Mouse (Mus musculus): ENCODE results near the gene Irf5. TPM values are rescaled to one million over a fixed set of nuclear protein-coding genes. Genes with fewer than 3 reads are reported as not detected.

Irf5 gene
- polyA plus RNA-seq (2012; rRNA removed) = 35.2 and 36.6 TPM in 2 replicates

GRCm38 (mm10) chr6:29526281-29527251, at the start of gene Irf5:
TSS of gene Irf5 (plus strand) at chr6:29526625.
- TF ChIP-seq POLR2A (IDR thresholded peaks at IDR 0.05; ENCODE audit: borderline replicate concordance, extremely low read depth, low read depth, low read length) = 0 out of 2 replicates have a peak, but pooled peaks have one; percentile 14
- TF ChIP-seq CTCF (IDR thresholded peaks at IDR 0.05; ENCODE audit: insufficient read depth, low read length) = no peak
- Histone ChIP-seq H3K4me1 (ENCODE audit: control insufficient read depth, insufficient read depth, low read length) (peaks cover 6% of the 10 kb centered on the region; the same call in 1 of the 2 replicates), H3K4me3 (replicated peaks; ENCODE audit: extremely low read depth, low read depth, low read length) (peak within 1 kb of the TSS; percentile 53)
- DNase-seq = peak; percentile 35
- WGBS = under 1% methylated on average over 91 of the region's 96 CpGs

- TF ChIP-seq POLR2A (IDR thresholded peaks at IDR 0.05; ENCODE audit: borderline replicate concordance, extremely low read depth, low read depth, low read length) = no peak
- H3K4me1 ChIP-seq (ENCODE audit: control insufficient read depth, insufficient read depth, low read length) = peaks cover 2% of the 10 kb centered on the region; the same call in 1 of the 2 replicates
- no peak overlapping the region for H3K4me3 ChIP-seq (replicated peaks; ENCODE audit: extremely low read depth, low read depth, low read length)
- 95% methylated on average over 13 of the region's 13 CpGs for WGBS
- DNase-seq = no peak
Observed at GRCm38 (mm10) chr6:29482691-29483090, 43.7 kb upstream of the Irf5 start.

- peak overlapping the region; percentile 52 for H3K4me3 ChIP-seq (replicated peaks; ENCODE audit: extremely low read depth, low read depth, low read length)
- DNase-seq = peak; percentile 64
- H3K4me1 ChIP-seq (ENCODE audit: control insufficient read depth, insufficient read depth, low read length) = peaks cover 2% of the 10 kb centered on the region; the same call in 1 of the 2 replicates
- TF ChIP-seq CTCF (IDR thresholded peaks at IDR 0.05; ENCODE audit: insufficient read depth, low read length) (peak; percentile 92), POLR2A (IDR thresholded peaks at IDR 0.05; ENCODE audit: borderline replicate concordance, extremely low read depth, low read depth, low read length) (no peak)
- WGBS = 8% methylated on average over 26 of the region's 26 CpGs
Observed at GRCm38 (mm10) chr6:29484716-29485559, 41.5 kb upstream of the Irf5 start.

- Histone ChIP-seq H3K4me1 (ENCODE audit: control insufficient read depth, insufficient read depth, low read length) (peaks cover 2% of the 10 kb centered on the region; the same call in 1 of the 2 replicates), H3K4me3 (replicated peaks; ENCODE audit: extremely low read depth, low read depth, low read length) (no peak overlapping the region)
- 54% methylated on average over 2 of the region's 2 CpGs for WGBS
- no peak for TF ChIP-seq POLR2A (IDR thresholded peaks at IDR 0.05; ENCODE audit: borderline replicate concordance, extremely low read depth, low read depth, low read length)
- no peak for TF ChIP-seq CTCF (IDR thresholded peaks at IDR 0.05; ENCODE audit: insufficient read depth, low read length)
- DNase-seq = no peak
Observed at GRCm38 (mm10) chr6:29485951-29486350, 40.5 kb upstream of the Irf5 start.

GRCm38 (mm10) chr6:29494101-29494500, 32.3 kb upstream of the Irf5 start:
- no peak for TF ChIP-seq POLR2A (IDR thresholded peaks at IDR 0.05; ENCODE audit: borderline replicate concordance, extremely low read depth, low read depth, low read length)
- 72% methylated on average over 4 of the region's 4 CpGs for WGBS
- no peaks in the 10 kb centered on the region for H3K4me1 ChIP-seq (ENCODE audit: control insufficient read depth, insufficient read depth, low read length)
- DNase-seq = no peak
- no peak overlapping the region for H3K4me3 ChIP-seq (replicated peaks; ENCODE audit: extremely low read depth, low read depth, low read length)

- H3K4me3 ChIP-seq (replicated peaks; ENCODE audit: extremely low read depth, low read depth, low read length) = no peak overlapping the region
- DNase-seq = no peak
- no peaks in the 10 kb centered on the region for H3K4me1 ChIP-seq (ENCODE audit: control insufficient read depth, insufficient read depth, low read length)
- 32% methylated on average over 25 of the region's 25 CpGs for WGBS
- TF ChIP-seq CTCF (IDR thresholded peaks at IDR 0.05; ENCODE audit: insufficient read depth, low read length) (no peak), POLR2A (IDR thresholded peaks at IDR 0.05; ENCODE audit: borderline replicate concordance, extremely low read depth, low read depth, low read length) (no peak)
Observed at GRCm38 (mm10) chr6:29496270-29496669, 30.2 kb upstream of the Irf5 start.

GRCm38 (mm10) chr6:29497791-29498190, 28.6 kb upstream of the Irf5 start:
- no peak for DNase-seq
- 37% methylated on average over 2 of the region's 2 CpGs for WGBS
- H3K4me1 ChIP-seq (ENCODE audit: control insufficient read depth, insufficient read depth, low read length) = no peaks in the 10 kb centered on the region

GRCm38 (mm10) chr6:29500177-29500576, 26.2 kb upstream of the Irf5 start:
- DNase-seq = no peak
- Histone ChIP-seq H3K4me1 (ENCODE audit: control insufficient read depth, insufficient read depth, low read length) (no peaks in the 10 kb centered on the region), H3K4me3 (replicated peaks; ENCODE audit: extremely low read depth, low read depth, low read length) (no peak overlapping the region)
- 86% methylated on average over 7 of the region's 7 CpGs for WGBS
- no peak for TF ChIP-seq POLR2A (IDR thresholded peaks at IDR 0.05; ENCODE audit: borderline replicate concordance, extremely low read depth, low read depth, low read length)
- TF ChIP-seq CTCF (IDR thresholded peaks at IDR 0.05; ENCODE audit: insufficient read depth, low read length) = no peak

More at GRCm38 (mm10) chr6:29497791-29498190, 28.6 kb upstream of the Irf5 start:
- TF ChIP-seq CTCF (IDR thresholded peaks at IDR 0.05; ENCODE audit: insufficient read depth, low read length) (no peak), POLR2A (IDR thresholded peaks at IDR 0.05; ENCODE audit: borderline replicate concordance, extremely low read depth, low read depth, low read length) (no peak)
- H3K4me3 ChIP-seq (replicated peaks; ENCODE audit: extremely low read depth, low read depth, low read length) = no peak overlapping the region

- 92% methylated on average over 6 of the region's 6 CpGs for WGBS
- no peak for DNase-seq
- TF ChIP-seq CTCF (IDR thresholded peaks at IDR 0.05; ENCODE audit: insufficient read depth, low read length) (no peak), POLR2A (IDR thresholded peaks at IDR 0.05; ENCODE audit: borderline replicate concordance, extremely low read depth, low read depth, low read length) (no peak)
- Histone ChIP-seq H3K4me3 (replicated peaks; ENCODE audit: extremely low read depth, low read depth, low read length) (no peak overlapping the region), H3K4me1 (ENCODE audit: control insufficient read depth, insufficient read depth, low read length) (no peaks in the 10 kb centered on the region)
Observed at GRCm38 (mm10) chr6:29500810-29501209, 25.6 kb upstream of the Irf5 start.
